Mouse (Mus musculus) hindbrain, embryonic 14.5 days (tissue): ENCODE data around the gene Gm8237. TPM values are rescaled to one million over a fixed set of nuclear protein-coding genes. Genes with fewer than 3 reads are reported as not detected.

Source experiments
- polyA plus RNA-seq: library from polyadenylated mRNA; unstranded; fragments of >200 nt; fragmentation: Nextera tagmentation; extraction: Ambion mirVana; gene quantifications from 2 replicates; pipeline ENCODE4 v1.2.1, GENCODE M21; 2014

Gm8237 gene
- polyA plus RNA-seq, 1 experiment from 2014 or later = 1.3 TPM

Other genes starting within 250 kb of the Gm8237 start
- not detected in 2 replicates for gene Gm8265, start 247.4 kb downstream of the Gm8237 start, polyA plus RNA-seq
- not detected in 2 replicates for gene Gm9603, start 192.9 kb downstream of the Gm8237 start, polyA plus RNA-seq
- 1.8 and 2.2 TPM in 2 replicates for gene Gm3373, start 138.8 kb downstream of the Gm8237 start, polyA plus RNA-seq
- gene Gm3383, start 72.4 kb downstream of the Gm8237 start, polyA plus RNA-seq = 5.2 TPM in 2 replicates
- gene Gm3424, start 50.1 kb downstream of the Gm8237 start, polyA plus RNA-seq = not detected in 2 replicates
- gene Gm3248, start 81.4 kb upstream of the Gm8237 start, polyA plus RNA-seq = 3.7 and 4.1 TPM in 2 replicates
- not detected in 2 replicates for gene Gm3453, start 98.8 kb upstream of the Gm8237 start, polyA plus RNA-seq
- not detected in 2 replicates for gene Gm6337, start 177.9 kb upstream of the Gm8237 start, polyA plus RNA-seq
- 6.0 and 7.4 TPM in 2 replicates for gene Gm8206, start 213.6 kb upstream of the Gm8237 start, polyA plus RNA-seq
- 6.2 and 6.4 TPM in 2 replicates for gene Gm3468, start 228.3 kb upstream of the Gm8237 start, polyA plus RNA-seq
- gene Gm3476, start 245.4 kb upstream of the Gm8237 start, polyA plus RNA-seq = not detected in 2 replicates